Mouse (Mus musculus) brain, adult 2 months (tissue): ENCODE measurements around the gene March2.
"Not testable (repeated sequence)": the region's sequence is repeated elsewhere in the genome, so short reads cannot be mapped to it uniquely, and the experiment has no call there.

Experiments used
- DNase-seq: peaks from one replicate; pipeline ENCODE4 v3.0.0; 2011; ENCODE audit warnings: low read depth, low spot score

The March2 gene

DNA sequence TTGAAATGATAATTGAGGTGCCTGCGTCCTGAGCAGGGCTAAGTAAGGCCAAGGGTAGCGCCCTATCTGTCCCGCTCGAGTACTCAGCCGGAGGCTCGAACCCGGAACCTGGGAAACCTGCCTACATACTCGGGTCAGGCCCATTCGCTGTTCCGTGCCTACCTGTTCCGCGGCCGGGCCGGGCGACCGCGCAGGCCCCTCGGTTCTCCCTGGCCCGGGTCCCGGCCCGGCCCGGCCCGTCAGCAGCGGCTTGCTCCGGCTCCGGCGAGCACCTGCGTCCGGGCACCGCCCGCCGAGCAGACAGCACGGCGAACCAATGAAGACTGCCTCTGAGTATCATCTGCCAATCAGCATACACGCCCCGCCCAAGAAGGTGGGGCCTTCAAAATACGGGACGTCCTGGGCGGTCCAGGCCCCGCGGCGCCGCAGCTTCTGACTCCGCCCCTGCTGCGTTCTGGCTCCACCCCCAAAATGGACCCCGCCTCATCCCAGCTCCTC is at the start of gene March2:
Gene March2 (minus strand): TSS at position 287 of the 498 bp plus-strand sequence.
- peak; percentile 98 for DNase-seq

DNA sequence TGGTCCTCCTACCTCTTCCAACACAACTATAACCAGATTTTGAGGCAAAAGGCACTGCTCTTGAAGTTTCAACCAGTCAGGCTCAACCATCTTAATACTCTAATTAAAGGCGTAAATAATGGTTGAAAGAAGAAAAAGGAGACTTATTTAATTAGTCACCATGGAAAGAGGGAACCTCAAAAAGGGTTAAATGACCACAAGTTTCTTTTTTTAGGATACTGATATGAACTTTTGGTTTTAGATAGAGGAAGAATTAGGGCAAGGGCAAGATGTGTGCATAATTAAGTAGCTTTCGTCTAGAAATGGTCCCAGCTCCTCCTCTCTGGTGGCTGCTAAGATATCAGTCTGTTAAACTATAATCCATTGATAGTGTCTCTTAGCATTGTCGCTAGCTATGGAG is 47.9 kb upstream of the March2 start:
- no peak for DNase-seq

DNA sequence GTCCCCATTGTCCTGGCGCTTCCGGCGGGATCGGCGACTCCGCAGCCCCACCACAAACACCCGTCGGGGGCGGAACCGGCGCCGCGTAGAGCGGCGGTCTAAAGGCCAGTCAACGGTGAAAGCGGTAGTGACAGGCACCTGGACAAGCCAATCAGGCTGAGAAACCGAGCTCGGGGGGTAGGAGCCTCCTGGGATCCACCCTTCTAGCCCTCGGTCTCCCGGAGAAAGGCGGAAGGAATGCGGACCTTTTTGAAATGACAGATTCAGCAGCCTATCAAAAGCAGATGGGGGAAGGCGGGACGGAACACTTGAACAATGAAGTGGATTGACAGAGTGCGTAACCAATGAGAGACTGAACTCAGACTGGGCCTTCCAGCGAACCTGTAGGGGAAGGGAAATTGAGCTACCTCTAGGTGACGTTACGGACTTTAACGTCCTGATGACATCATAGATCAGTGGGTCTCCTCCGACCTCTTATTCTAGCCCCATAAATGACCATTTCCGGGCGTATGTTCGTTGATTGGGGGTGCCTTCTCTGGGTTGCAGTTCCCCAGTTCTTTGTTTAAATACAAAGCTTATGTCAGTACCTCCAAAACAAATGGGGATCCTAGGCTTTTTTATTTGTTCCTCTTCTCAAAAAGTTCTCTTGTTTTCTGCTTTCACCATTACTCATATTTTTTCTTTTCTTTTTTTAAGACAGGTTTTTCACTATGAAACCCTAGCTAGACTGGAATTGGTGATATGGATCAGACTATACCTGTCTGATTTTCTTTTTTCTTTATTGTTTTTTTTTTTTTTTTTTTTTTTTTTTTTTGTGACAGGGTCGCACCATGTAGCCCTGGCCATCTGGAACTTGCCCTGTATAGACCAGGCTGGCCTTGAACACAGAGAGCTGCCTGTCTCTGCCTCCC is 42.0 kb upstream of the March2 start, which contains the start of gene Rab11b:
Gene Rab11b (minus strand): TSS at position 276 of the 911 bp plus-strand sequence.
- DNase-seq = peak; percentile 100

DNA sequence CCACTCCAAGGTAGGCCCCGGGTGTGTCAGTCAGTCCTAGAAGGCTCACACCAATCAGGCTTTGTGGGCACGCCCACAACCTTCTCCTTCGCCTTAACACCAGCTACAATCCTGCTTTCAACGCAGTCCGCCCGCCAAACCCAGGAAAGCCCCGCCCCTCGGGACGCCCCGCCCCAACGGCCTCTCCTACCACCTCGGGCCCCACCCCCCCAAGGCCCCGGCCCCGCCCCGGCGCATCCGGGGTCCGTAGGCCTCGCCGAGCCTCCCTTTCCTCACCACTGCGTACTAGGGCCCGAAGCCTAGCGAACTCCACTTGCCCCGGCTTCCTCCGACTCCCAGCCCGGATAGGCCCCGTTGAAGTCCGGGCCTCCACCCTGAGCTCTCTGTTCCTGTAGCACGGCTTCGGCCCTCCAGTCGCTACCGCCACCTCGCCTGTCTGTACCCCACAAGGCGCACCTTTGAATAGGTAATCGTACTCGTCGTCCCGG is 41.3 kb upstream of the March2 start:
- DNase-seq = peak; percentile 88

DNA sequence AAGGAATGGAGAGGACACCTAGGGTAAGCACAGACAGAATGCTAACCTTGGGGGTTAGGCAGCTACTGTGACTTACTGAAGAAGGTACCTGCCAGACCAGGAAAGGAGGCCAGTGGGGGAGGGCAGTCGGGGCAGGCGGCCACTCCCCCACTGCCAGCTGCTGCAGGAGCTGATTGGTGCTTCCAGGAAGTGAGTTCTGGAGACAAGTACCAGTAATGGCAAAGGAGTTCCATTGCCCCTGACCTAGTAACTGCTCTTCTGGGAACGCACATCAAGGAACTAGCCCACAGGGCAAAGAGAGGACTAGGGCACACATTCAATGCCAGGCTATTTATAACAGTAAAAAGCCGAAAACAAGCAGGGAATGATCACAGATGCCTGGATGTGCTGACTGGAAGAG is 38.8 kb upstream of the March2 start:
- peak; percentile 50 for DNase-seq

DNA sequence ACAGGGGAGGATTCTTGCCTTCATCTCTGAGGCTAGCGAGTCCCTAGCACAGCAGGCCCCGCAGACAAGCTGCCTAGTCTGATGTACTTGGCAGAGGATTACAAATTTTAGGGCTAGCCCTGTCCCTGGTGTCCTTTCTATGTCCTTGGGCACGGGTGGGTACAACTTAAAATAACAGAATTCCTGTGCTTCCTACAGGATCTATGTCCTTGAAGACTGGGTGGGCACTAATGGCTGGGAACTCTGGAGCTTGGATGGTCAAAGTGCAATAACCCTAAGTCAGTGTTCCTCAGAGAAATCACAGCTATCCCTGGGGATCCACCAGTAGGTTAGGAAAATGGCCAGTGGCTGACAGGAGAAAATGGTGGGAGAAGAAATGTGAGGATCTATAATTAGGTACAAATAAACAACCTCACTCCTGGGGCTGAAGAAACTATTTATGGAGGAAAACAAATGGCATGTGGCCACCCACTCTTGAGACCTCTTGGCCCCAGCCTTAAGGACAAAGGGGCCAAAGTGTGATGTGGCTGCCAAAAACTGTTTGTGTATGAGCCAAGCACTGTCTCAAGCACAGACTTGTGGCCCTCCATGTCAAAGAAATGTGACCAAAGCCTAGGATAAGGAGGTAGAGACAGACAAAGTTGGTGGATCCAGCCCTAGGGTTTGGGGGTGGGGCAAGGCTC is 37.8 kb upstream of the March2 start:
- no peak for DNase-seq

DNA sequence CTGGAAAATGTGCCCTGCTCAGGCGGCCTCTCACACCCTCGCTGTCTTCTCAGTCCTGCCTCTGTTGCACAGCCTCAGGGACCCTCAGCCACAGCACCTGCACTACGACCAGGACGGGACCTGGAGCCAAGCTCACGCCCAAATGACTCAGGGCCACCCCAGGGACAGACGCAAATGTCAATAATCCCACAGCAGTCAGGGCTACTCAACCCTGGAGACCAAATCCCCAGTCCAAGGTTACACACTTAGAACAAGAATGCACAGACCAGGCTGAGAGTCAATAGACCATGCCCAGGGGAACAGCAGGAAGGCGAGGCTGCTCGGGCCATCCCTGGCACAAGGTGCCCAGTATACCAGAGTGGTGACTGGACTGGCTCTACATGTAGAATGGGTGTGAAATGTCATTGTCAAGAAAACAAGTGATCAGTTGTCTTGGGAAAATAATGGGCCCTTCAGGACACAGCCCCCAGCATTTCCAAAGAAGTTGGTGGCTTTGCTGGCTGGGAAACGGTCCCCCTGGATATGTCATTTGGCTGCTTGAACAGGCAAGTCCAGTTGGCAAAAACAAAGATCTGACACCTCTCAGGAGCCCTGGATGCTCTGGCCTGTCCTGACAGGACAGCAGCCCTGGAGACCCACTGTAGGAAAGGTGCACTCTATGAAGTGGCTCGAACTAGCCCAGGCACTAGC is 37.1 kb upstream of the March2 start:
- peak; percentile 55 for DNase-seq

DNA sequence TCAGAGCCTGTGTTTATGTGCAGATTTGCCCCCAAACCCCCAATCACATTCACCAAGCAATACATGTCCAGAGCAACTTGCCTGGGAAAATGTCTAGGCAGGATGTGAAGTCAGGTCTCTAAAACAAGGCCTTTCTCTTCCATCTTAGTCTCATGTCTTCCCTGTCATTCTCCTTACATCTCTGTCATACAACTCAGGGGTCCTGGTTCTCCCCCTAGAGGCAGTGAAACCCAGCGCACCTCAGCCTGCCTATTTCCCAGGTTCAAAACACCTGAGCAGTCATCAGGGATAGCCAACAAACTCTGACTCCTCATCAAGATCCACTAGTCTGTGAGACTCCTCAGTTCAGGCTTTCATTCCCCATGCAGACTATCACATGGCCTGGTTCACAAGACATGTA is 36.2 kb upstream of the March2 start:
- no peak for DNase-seq

DNA sequence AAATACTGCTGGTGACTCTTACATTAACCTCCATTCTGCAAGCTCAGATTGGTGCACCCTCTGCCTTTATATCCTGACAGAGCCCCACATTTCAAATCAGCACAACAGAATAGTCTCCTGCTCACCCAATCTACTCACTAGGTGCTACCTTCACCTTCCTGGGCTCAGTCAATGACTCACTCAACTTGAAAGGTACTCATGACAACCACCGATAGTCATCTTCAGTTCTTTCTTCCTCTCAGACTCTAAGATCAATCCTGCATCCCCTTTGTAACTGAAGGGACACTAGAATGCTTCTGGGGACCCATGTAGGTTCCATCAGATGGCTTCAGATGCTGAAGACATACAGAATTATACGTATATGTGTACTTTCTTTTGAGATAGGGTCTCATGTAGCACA is 33.8 kb upstream of the March2 start:
- DNase-seq = no peak

DNA sequence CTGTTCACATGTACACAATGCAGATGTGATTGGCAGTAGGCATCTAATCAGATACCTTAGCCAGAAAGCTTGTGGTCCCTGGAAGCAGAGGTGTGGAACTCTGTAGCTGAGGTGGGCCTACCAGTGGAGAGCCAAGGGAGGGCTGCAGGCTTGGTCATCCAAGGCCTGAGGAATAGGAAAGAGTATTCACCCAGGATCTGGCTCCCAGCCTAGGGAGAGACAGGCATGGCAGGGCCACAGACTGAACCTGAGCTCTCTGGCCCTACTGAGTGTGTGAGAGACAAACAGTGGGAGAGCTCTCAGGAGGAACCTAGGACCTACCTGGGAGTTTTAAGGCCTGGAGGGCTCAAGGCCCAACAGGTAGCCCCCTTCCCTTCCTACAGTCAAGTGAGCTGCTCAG is 32.7 kb upstream of the March2 start:
- no peak for DNase-seq

DNA sequence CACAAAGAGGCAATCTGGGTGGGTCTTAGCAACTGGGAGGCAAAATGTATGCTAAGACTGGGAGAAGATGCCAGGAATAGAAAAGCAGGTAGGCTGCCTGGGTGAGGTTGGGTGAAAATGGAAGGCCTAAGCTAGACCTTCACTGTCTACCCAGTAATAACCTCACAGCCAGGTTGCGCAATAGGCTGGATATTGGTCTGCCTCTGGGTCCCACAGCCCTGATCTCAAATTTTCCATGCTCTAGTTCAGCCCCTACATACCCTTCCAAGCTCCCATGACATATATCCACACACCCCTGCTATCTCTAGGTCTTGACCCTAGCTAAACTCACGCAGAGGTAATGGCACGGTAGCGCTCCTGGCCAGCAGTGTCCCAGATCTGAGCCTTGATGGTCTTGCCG is 31.0 kb upstream of the March2 start:
- no peak for DNase-seq

DNA sequence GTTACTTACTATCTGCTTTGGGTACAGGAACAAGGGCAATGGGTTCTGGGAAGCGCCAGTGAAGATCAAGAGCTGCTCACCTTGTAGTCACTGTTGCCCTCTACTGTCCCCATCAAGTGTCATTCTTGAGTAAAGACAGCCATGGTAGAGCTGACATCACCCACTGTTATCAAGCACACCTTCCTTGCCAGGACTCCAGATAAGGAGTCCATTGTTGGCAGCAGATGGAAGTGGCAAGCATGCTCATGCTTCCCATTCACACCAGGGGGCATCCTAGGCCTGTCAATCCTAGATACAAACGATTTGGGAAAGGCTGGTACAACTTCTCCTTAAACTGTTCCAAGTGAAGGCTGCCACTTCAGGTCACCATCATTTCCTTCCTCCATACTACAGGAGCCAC is 27.5 kb upstream of the March2 start:
- peak; percentile 80 for DNase-seq

DNA sequence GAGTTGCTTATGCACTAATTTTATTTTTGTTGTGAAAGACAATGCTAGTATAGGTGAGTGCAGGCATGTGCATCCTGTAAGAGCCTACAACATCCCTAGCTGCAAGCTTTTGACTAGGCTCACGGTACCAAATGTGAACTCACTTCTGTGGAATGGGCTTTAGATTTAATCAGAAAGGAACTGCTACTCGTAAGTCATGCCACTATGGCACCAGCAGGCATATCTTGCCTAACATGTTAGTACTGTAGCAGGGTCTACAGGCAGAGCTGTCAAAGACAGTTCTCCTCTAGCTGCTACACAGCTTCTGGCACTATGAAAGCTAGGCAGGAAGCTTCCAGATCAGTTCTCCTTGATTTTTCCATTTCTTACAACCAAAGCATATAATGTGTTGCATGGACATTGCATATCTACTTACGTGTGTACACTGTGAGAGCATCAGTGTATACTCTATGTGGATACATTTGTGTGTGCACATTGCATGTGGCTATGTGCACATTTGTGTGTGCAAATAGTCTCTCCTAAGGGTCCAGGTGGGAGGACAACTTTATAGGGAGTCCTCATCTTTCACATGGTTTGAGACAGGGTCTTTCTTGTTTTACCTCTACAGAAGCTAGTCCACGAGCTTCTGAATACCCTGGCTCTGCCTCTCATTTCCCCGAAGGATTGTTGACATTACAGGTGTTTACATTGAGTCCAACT is 26.4 kb upstream of the March2 start:
- no peak for DNase-seq

DNA sequence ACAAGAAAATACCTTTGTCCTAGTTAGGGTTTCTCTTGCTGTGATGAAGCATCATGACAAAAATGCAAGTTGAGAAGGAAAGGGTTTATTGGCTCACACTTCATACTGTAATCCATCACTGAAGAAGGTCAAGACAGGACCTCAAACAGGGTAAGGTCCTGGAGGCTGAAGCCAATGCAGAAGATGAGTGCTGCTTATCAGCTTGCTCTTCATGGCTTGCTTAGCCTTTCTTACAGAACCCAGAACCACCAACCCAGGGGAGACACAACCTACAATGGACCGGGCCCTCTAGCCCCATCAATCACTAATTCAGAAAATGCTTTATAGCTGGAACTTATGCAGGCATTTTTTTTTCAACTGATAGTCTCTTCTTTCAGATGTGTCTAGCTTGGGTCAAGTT is 23.9 kb upstream of the March2 start:
- no peak for DNase-seq

DNA sequence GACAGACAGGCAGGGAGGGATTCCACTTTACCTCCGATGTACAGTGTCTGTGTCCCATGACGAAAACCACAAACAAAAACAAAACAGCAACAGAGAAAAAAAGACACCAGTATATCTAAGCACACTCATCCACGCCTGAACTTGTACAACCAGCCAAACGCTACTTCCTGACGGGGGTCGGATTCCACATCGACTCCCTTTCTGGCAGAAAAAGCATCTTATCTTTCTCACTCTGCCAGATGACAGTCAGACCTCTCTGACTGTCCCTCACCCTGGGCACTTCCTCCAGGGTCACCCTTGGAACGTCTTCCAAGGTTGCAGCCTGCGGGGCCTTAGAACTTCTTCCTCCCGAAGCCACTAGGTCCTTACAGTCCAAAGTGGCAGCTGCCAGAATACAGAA is 15.1 kb upstream of the March2 start:
- DNase-seq = not testable (repeated sequence)

DNA sequence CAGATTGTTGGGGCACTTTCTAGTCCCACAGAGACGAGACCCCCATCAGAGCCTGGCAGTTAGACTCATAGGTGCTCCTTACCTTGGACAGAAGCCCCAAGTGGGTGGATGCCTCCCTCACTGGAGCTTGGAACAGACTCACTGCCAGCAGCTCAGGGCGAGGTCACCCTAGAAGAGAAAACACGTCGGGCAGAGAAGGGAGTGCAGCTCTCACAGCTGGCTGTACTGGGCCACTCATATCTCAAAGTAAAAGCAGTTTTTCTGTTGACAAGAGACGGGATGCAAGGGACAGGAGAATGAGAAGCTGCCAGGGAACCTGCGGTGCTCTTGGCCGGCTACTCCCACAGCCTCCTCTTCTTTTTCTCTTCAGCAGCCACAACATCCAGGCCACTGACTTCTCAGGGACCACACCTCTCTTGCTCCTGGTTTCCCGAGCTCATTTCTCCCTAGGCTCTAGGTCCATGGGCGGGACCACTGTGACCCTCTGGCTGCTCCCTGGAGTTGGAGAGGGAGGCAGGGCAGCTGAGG is 14.2 kb upstream of the March2 start:
- DNase-seq = not testable (repeated sequence)

DNA sequence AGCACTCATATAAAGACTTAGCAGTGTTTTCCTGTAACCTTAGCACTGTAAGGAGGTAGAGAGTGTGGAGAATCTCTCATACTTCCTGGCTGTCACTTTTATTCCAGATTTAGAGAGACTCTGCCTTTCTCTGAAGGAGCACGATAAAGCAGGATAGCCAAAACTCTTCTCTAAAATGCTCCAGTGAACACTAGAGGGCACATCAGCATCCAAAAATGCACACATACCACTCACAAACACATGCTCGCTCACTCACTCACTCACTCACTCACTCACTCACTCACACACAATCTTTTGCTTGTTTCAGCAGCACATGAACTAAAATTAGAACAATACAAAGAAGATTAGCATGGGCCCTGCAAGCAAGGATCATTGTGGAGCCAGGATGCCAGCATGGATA is 10.7 kb upstream of the March2 start:
- peak; percentile 24 for DNase-seq

DNA sequence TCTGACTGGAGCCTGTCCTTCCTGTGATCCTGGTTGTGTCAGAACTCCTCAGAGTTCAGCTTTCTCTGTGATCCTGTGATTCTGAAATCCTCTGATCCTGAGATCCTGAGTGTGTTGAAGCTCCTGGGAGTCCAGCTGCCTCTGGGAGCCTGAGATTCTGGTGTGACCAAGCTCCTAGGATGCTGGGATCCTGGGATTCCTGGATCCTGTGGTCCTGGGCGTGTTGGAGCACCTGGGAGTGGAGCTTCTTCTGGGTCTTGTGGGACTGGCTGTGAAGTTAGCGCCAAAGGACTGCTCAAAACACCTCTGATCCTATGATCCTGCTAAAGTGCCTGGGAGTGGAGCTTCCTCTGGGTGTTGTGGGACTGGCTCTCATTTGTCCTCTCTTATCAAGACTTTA is 9.9 kb upstream of the March2 start:
- DNase-seq = no peak

DNA sequence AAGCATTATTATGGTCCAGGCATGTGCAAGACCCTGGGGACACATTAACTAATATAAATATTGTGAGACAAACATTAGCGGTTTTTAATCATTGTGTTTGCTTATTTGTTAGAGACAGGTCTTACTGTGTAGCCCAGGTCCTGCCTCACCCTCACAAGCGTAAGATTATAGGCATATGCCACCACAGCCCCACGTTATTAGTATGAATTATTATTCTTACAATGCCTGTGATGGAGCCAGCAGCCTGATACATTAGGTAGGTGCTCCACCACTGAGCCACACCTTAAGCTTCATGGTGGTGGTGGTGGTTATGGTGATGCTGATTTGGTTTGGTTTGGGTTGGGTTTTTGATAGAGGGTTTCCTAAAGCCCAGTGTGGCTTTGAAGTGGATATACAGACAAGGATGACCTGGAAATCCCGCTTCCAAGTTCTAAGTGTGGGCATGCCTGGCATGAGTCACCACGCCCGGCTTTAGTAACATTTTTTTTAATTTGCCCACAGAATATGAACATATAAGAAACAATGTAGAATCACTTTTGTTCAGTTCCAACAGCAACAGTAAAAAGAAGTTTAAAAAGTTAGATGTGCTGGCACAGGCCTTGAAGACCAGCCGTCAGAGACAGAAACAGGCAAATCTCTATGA is 1.4 kb upstream of the March2 start:
- DNase-seq = peak; percentile 39

DNA sequence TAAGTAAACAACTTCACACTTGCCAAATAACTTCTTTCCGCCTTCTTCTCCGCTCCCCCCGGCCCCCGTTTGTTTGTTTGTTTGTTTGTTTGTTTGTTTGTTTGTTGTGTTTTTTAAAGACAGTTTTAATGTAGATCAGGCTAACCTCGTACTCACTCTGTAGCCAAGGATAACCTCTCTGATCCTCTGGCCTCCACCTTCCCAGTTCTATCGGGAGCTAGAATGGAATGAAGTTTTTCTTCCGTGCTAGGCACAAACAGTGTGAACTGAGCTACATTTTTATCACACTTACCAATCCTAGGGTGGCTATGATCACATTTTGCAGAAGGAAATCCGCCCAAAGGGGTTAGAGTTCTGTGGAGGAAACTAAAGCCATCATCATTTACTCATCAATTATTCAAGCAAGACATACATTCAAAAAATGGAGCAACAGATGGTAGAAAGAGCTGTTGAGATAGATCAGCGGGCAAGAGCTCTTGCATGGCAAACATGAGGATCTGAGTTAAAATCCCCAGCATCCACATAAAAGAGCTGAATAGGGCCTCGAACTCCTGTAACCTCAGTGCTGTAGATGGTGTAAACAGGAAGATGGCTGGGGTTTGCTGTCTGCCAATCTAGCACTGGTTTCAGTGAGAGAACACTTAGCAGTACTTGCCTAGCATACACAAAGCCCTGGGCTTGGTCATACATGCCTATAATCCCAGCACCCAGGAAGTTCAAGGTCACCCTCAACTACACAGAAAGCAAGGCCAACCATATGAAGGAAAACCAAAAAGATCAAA is 665 bp upstream of the March2 start:
- DNase-seq = no peak
